Mouse (Mus musculus): ENCODE measurements around the gene Gdf9. TPM values are rescaled to one million over a fixed set of nuclear protein-coding genes. Genes with fewer than 3 reads are reported as not detected.
A peak's percentile ranks its signal among the peaks of the same experiment; 100 is the strongest.

Gdf9 gene
- polyA plus RNA-seq, 1 experiment = 1.5 TPM

DNA sequence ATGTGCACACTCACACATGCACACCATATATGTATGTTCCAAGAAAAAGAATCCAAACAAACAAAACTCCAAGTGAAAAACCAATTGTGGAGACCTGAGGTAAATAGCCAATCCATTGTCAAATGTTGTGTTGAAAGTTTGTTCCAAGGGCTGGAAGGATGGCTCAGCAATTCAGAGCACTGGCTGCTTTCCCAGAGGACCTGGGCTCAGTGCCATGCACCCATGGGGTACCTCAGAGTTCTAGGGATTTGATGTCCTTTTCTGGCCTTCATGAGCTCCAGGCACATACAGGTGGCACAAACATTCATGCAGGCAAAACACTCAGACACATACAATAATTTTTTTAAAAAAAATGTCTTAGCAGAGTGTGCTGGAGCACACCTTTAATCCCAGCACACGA, 17.7 kb downstream of the Gdf9 start:
- TF ChIP-seq CTCF (IDR thresholded peaks at IDR 0.05; ENCODE audit: borderline replicate concordance, control insufficient read depth, extremely low read depth, insufficient read depth, low read length, poor library complexity) = no peak
- TF ChIP-seq POLR2A (IDR thresholded peaks at IDR 0.05; ENCODE audit: control insufficient read depth, extremely low read depth, insufficient read depth, low read length, poor library complexity) = no peak
- H3K36me3 ChIP-seq (ENCODE audit: control insufficient read depth, insufficient read depth, low read length) = no peaks in the 10 kb centered on the region
- H3K4me3 ChIP-seq (ENCODE audit: control insufficient read depth, insufficient read depth, low read length) = no peak overlapping the region
- peaks cover 11% of the 10 kb centered on the region for H3K4me1 ChIP-seq (replicated peaks; ENCODE audit: control insufficient read depth, insufficient read depth, low read length)
- whole genome bisulfite sequencing = 98% methylated on average over 1 of the region's 1 CpGs
- H3K27me3 ChIP-seq (ENCODE audit: control insufficient read depth, insufficient read depth, low read length) = peaks cover 4% of the 10 kb centered on the region
- DNase-seq = no peak
- H3K27ac ChIP-seq (ENCODE audit: control insufficient read depth, insufficient read depth, low read length) = no peak overlapping the region

GRCm38 (mm10) chr11:53450070-53450705, 19.4 kb downstream of the Gdf9 start:
- Histone ChIP-seq H3K27ac (ENCODE audit: control insufficient read depth, insufficient read depth, low read length) (no peak overlapping the region), H3K27me3 (ENCODE audit: control insufficient read depth, insufficient read depth, low read length) (peaks cover 4% of the 10 kb centered on the region), H3K4me1 (replicated peaks; ENCODE audit: control insufficient read depth, insufficient read depth, low read length) (peaks cover 11% of the 10 kb centered on the region), H3K4me3 (ENCODE audit: control insufficient read depth, insufficient read depth, low read length) (no peak overlapping the region), H3K36me3 (ENCODE audit: control insufficient read depth, insufficient read depth, low read length) (no peaks in the 10 kb centered on the region)
- TF ChIP-seq POLR2A (IDR thresholded peaks at IDR 0.05; ENCODE audit: control insufficient read depth, extremely low read depth, insufficient read depth, low read length, poor library complexity) (no peak), CTCF (IDR thresholded peaks at IDR 0.05; ENCODE audit: borderline replicate concordance, control insufficient read depth, extremely low read depth, insufficient read depth, low read length, poor library complexity) (no peak)
- DNase-seq = no peak
- 6% methylated on average over 15 of the region's 15 CpGs for WGBS

DNA sequence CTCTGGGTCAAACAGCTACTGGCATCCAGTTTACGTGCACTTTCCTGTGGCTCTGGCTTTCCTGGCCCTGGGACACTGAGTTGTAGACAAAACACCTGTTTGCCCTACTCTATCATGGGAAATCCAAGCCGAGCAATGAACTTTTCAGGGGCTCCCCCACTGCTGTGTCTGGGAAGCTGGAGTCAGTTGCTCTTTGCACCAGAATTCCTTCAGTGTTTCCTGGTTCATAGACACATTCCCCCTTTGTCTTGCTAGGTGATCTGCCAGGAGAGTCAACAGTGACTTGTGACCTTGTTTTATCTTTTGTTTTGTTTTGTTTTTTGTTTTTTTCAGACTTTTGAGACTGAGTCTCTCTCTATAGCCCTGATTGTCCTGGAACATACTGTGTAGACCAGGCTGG, 20.5 kb downstream of the Gdf9 start:
- Histone ChIP-seq H3K27me3 (ENCODE audit: control insufficient read depth, insufficient read depth, low read length) (peaks cover 4% of the 10 kb centered on the region), H3K4me3 (ENCODE audit: control insufficient read depth, insufficient read depth, low read length) (no peak overlapping the region), H3K36me3 (ENCODE audit: control insufficient read depth, insufficient read depth, low read length) (no peaks in the 10 kb centered on the region), H3K27ac (ENCODE audit: control insufficient read depth, insufficient read depth, low read length) (no peak overlapping the region), H3K4me1 (replicated peaks; ENCODE audit: control insufficient read depth, insufficient read depth, low read length) (peaks cover 11% of the 10 kb centered on the region)
- WGBS = 83% methylated on average over 2 of the region's 2 CpGs
- no peak for DNase-seq
- TF ChIP-seq POLR2A (IDR thresholded peaks at IDR 0.05; ENCODE audit: control insufficient read depth, extremely low read depth, insufficient read depth, low read length, poor library complexity) = no peak
- no peak for TF ChIP-seq CTCF (IDR thresholded peaks at IDR 0.05; ENCODE audit: borderline replicate concordance, control insufficient read depth, extremely low read depth, insufficient read depth, low read length, poor library complexity)

- H3K4me1 ChIP-seq (replicated peaks; ENCODE audit: control insufficient read depth, insufficient read depth, low read length) = peaks cover 14% of the 10 kb centered on the region
- WGBS = 98% methylated on average over 9 of the region's 9 CpGs
- no peak overlapping the region for H3K27ac ChIP-seq (ENCODE audit: control insufficient read depth, insufficient read depth, low read length)
- no peak overlapping the region for H3K4me3 ChIP-seq (ENCODE audit: control insufficient read depth, insufficient read depth, low read length)
- no peaks in the 10 kb centered on the region for H3K36me3 ChIP-seq (ENCODE audit: control insufficient read depth, insufficient read depth, low read length)
- H3K27me3 ChIP-seq (ENCODE audit: control insufficient read depth, insufficient read depth, low read length) = peaks cover 10% of the 10 kb centered on the region
- no peak for DNase-seq
- TF ChIP-seq POLR2A (IDR thresholded peaks at IDR 0.05; ENCODE audit: control insufficient read depth, extremely low read depth, insufficient read depth, low read length, poor library complexity) = no peak
- no peak for TF ChIP-seq CTCF (IDR thresholded peaks at IDR 0.05; ENCODE audit: borderline replicate concordance, control insufficient read depth, extremely low read depth, insufficient read depth, low read length, poor library complexity)
These were observed 21.6 kb downstream of the Gdf9 start for GRCm38 (mm10) chr11:53452396-53452795.

DNA sequence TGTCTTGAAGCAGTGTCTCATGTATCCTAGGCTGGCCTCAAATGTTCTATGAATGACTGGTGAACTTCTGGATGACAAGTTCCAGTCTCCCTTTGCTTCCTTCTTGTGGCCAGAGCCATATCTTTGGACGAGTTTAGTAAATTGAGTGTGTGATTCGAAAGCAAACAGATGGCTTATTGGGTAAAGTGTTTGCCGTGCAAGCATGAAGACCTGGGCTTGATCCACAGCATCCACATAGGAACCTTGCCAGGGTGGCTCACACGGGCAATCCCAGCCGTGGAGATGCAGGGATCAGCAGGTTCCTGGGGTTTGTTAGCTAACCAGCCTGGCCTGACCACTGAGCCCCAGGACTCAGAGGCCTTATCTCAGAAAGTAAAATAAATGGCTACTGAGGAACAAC, 22.2 kb downstream of the Gdf9 start:
- no peak for TF ChIP-seq CTCF (IDR thresholded peaks at IDR 0.05; ENCODE audit: borderline replicate concordance, control insufficient read depth, extremely low read depth, insufficient read depth, low read length, poor library complexity)
- TF ChIP-seq POLR2A (IDR thresholded peaks at IDR 0.05; ENCODE audit: control insufficient read depth, extremely low read depth, insufficient read depth, low read length, poor library complexity) = no peak
- H3K36me3 ChIP-seq (ENCODE audit: control insufficient read depth, insufficient read depth, low read length) = no peaks in the 10 kb centered on the region
- H3K27me3 ChIP-seq (ENCODE audit: control insufficient read depth, insufficient read depth, low read length) = peaks cover 13% of the 10 kb centered on the region
- H3K4me1 ChIP-seq (replicated peaks; ENCODE audit: control insufficient read depth, insufficient read depth, low read length) = peaks cover 14% of the 10 kb centered on the region
- DNase-seq = no peak
- no peak overlapping the region for H3K4me3 ChIP-seq (ENCODE audit: control insufficient read depth, insufficient read depth, low read length)
- 96% methylated on average over 5 of the region's 5 CpGs for WGBS
- no peak overlapping the region for H3K27ac ChIP-seq (ENCODE audit: control insufficient read depth, insufficient read depth, low read length)

DNA sequence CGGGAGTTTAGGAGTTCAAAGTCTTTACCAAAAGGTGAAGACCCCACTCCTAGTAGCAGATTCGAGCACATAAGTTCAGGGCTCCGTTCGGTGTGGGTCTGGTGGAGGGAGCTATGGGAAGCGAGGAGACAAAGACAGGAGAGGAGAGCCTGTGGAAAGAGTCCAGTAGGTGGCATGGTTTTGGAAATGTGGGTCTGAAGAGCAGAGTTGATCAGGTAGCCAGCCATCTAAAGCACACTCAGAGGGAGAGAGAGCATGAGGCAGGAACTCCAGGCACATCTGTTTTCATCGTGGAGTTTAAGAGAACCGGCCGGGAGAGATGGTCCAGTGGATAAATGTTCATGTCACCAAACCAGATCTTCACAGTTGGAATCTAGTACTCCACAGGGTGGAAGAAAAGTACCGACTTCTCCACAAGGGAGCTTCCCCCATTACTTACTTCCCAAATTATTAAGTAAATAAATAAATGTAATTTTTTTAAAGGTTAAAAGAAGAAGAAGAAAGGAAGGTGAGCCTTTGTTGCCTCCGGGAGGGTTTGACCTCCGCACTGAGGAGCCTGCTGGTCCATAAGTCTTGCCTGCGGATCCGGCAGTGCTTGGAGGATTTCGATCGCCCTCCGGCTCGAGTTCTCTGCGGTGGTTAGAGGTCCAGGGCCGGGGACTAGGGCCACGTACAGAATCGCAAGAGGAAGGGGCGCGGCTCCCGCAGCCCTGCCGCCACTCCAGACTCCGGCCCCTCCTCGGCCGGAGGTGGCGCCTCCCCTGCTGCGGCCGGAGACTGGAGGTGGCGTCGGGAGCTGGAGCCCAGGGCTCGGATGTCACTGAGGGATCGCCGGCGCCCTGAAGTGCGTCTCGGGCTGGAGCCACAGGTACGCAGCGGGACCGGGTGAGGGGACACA, 25.9 kb downstream of the Gdf9 start, which contains the start of the genes Gm10447 and Shroom1:
Gm10447 (minus strand) TSS at position 637 of the 898 bp plus-strand sequence.
Shroom1 (plus strand) TSS at position 732 of the 898 bp plus-strand sequence.
- H3K27me3 ChIP-seq (ENCODE audit: control insufficient read depth, insufficient read depth, low read length) = peaks cover 11% of the 10 kb centered on the region

More for the DNA sequence above, 25.9 kb downstream of the Gdf9 start, which contains the start of the genes Gm10447 and Shroom1:
- 8% methylated on average over 42 of the region's 42 CpGs for WGBS
- H3K36me3 ChIP-seq (ENCODE audit: control insufficient read depth, insufficient read depth, low read length) = no peaks in the 10 kb centered on the region
- H3K4me1 ChIP-seq (replicated peaks; ENCODE audit: control insufficient read depth, insufficient read depth, low read length) = 0 out of 2 replicates have a peak, but pooled peaks cover 3% of the 10 kb centered on the region
- no peak for DNase-seq
- H3K27ac ChIP-seq (ENCODE audit: control insufficient read depth, insufficient read depth, low read length) = no peak within 1 kb of the TSS
- H3K4me3 ChIP-seq (ENCODE audit: control insufficient read depth, insufficient read depth, low read length) = 0 out of 2 replicates have a peak within 1 kb of the TSS, but pooled peaks have one; percentile 11
- TF ChIP-seq POLR2A (IDR thresholded peaks at IDR 0.05; ENCODE audit: control insufficient read depth, extremely low read depth, insufficient read depth, low read length, poor library complexity) (no peak), CTCF (IDR thresholded peaks at IDR 0.05; ENCODE audit: borderline replicate concordance, control insufficient read depth, extremely low read depth, insufficient read depth, low read length, poor library complexity) (peak; percentile 34; the same call in 1 of the 2 replicates)

Measured in thymus, adult 2 months (tissue).